In the genomic region with DNA sequence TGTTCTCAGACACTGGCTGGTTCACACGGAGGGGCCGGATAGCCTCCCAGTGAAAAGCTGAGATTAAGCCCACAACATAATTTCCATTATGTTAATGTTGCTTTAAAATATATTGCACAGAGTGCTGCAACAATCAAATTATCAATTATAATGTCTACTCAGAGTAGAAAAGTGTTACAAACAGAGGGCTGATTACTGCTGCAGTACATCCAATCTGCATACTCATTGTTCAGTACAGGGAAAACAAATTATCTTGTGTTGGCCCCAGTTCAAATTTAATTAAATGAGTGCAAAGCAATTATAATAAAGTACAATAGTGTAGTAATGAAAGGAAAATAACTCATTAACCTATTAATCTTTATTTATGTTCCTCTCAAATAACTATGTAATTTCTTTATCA, we compare ENCODE assay signal across 22 mouse cellular contexts. TPM values are rescaled to one million over a fixed set of nuclear protein-coding genes. Genes with fewer than 3 reads are reported as not detected.
A peak's percentile ranks its signal among the peaks of the same experiment; 100 is the strongest.
DNase-seq lines count a peak whose midpoint lies in the region; ATAC-seq lines count a peak whose summit lies in the region.
"Had no signal": no experiment of that assay in that cellular context is flagged by ENCODE, and none has a peak within 500 bp of the region (broad histone marks: within the 10 kb centered on the region; RNA-seq: fewer than 3 reads in every experiment).

No protein-coding gene starts in this region.

- H3K4me3 ChIP-seq in forebrain, embryonic 12.5 days (replicated peaks) = no peak overlapping the region
- no peak overlapping the region for H3K4me3 ChIP-seq in forebrain, embryonic 10.5 days
- no peak overlapping the region for H3K4me3 ChIP-seq in midbrain, embryonic 12.5 days
- H3K4me3 ChIP-seq in midbrain, embryonic 10.5 days = no peak overlapping the region
- no peak overlapping the region for H3K4me3 ChIP-seq in neural tube, embryonic 13.5 days
- no peak overlapping the region for H3K4me3 ChIP-seq in forebrain, embryonic 16.5 days (replicated peaks; ENCODE audit: low read length)
- H3K4me3 ChIP-seq: embryonic facial prominence, embryonic 10.5 days; gastrocnemius, adult 2 months; heart, embryonic 12.5 days had no signal

- peaks cover 8% of the 10 kb centered on the region for H3K4me1 ChIP-seq in forebrain, embryonic 12.5 days
- no peaks in the 10 kb centered on the region; the same call in 1 of the 2 replicates for H3K4me1 ChIP-seq in forebrain, embryonic 10.5 days
- H3K4me1 ChIP-seq in midbrain, embryonic 12.5 days = peaks cover 5% of the 10 kb centered on the region; the same call in 1 of the 2 replicates
- peaks cover 5% of the 10 kb centered on the region; the same call in 1 of the 2 replicates for H3K4me1 ChIP-seq in midbrain, embryonic 10.5 days
- peaks cover 12% of the 10 kb centered on the region for H3K4me1 ChIP-seq in neural tube, embryonic 13.5 days (replicated peaks)
- peaks cover 6% of the 10 kb centered on the region for H3K4me1 ChIP-seq in forebrain, embryonic 16.5 days (replicated peaks; ENCODE audit: control insufficient read depth, insufficient read depth, low read length)
- H3K4me1 ChIP-seq: embryonic facial prominence, embryonic 10.5 days; heart, embryonic 12.5 days had no signal

- no peak for DNase-seq in forebrain, embryonic 10.5 days (ENCODE audit: extremely low spot score, low spot score)
- no peak for DNase-seq in midbrain, embryonic 10.5 days (ENCODE audit: low spot score)
- no peak for DNase-seq in neural tube, embryonic 10.5 days (ENCODE audit: extremely low spot score, low spot score)
- DNase-seq in adrenal gland, adult 18-20 months (ENCODE audit: low spot score in 2 of 2) = no peak
- DNase-seq: adrenal gland, adult 2 months; adrenal gland, postnatal 25 days; cerebellum, adult 2 months; cerebellum, postnatal 10 days; gastrocnemius, adult 2 months; gastrocnemius, postnatal 25 days had no signal

- H3K27me3 ChIP-seq in forebrain, embryonic 12.5 days = peaks cover 40% of the 10 kb centered on the region
- peaks cover 7% of the 10 kb centered on the region; the same call in 1 of the 2 replicates for H3K27me3 ChIP-seq in forebrain, embryonic 10.5 days (ENCODE audit: poor library complexity, severe bottlenecking)
- H3K27me3 ChIP-seq in midbrain, embryonic 12.5 days = no peaks in the 10 kb centered on the region
- H3K27me3 ChIP-seq in midbrain, embryonic 10.5 days (ENCODE audit: low read depth, poor library complexity, severe bottlenecking) = no peaks in the 10 kb centered on the region
- H3K27me3 ChIP-seq in neural tube, embryonic 13.5 days = no peaks in the 10 kb centered on the region
- 0 out of 2 replicates have a peak, but pooled peaks cover 3% of the 10 kb centered on the region for H3K27me3 ChIP-seq in forebrain, embryonic 16.5 days (replicated peaks; ENCODE audit: control insufficient read depth, insufficient read depth, low read length)
- H3K27me3 ChIP-seq: heart, embryonic 12.5 days had no signal

- 37% methylated on average over 2 of the region's 2 CpGs for WGBS in forebrain, embryonic 12.5 days
- 77% methylated on average over 2 of the region's 2 CpGs for WGBS in forebrain, embryonic 10.5 days
- WGBS in midbrain, embryonic 12.5 days = 67% methylated on average over 2 of the region's 2 CpGs
- 77% methylated on average over 2 of the region's 2 CpGs for WGBS in midbrain, embryonic 10.5 days
- WGBS in neural tube, embryonic 13.5 days = 42% methylated on average over 2 of the region's 2 CpGs
- 16% methylated on average over 2 of the region's 2 CpGs for WGBS in forebrain, embryonic 16.5 days

- H3K9ac ChIP-seq in forebrain, embryonic 12.5 days = no peak overlapping the region
- H3K9ac ChIP-seq in midbrain, embryonic 12.5 days (replicated peaks) = no peak overlapping the region
- H3K9ac ChIP-seq in neural tube, embryonic 13.5 days = no peak overlapping the region
- no peak overlapping the region for H3K9ac ChIP-seq in forebrain, embryonic 16.5 days (replicated peaks; ENCODE audit: low read depth, low read length)
- H3K9ac ChIP-seq: heart, embryonic 12.5 days had no signal

- ATAC-seq in forebrain, embryonic 12.5 days (ENCODE audit: low FRiP score) = peak; percentile 51; the same call in 1 of the 2 replicates
- ATAC-seq in midbrain, embryonic 12.5 days (ENCODE audit: low FRiP score, low read depth) = 0 out of 2 replicates have a peak, but pooled peaks have one; percentile 4
- ATAC-seq in neural tube, embryonic 13.5 days (ENCODE audit: low read depth) = peak; percentile 71; the same call in 1 of the 2 replicates
- peak; percentile 93 for ATAC-seq in forebrain, embryonic 16.5 days
- ATAC-seq: activated CD4-positive, CD25-positive, alpha-beta regulatory T cell, adult 4 months; intestine, embryonic 16.5 days; Patski had no signal

- H3K9me3 ChIP-seq in forebrain, embryonic 12.5 days = no peaks in the 10 kb centered on the region
- H3K9me3 ChIP-seq in forebrain, embryonic 10.5 days = no peaks in the 10 kb centered on the region
- no peaks in the 10 kb centered on the region for H3K9me3 ChIP-seq in midbrain, embryonic 12.5 days
- no peaks in the 10 kb centered on the region for H3K9me3 ChIP-seq in midbrain, embryonic 10.5 days (replicated peaks)
- no peaks in the 10 kb centered on the region for H3K9me3 ChIP-seq in neural tube, embryonic 13.5 days
- H3K9me3 ChIP-seq in forebrain, embryonic 16.5 days (ENCODE audit: control insufficient read depth, low read length) = no peaks in the 10 kb centered on the region
- H3K9me3 ChIP-seq: embryonic facial prominence, embryonic 10.5 days; heart, embryonic 12.5 days had no signal

- H3K4me2 ChIP-seq in forebrain, embryonic 12.5 days = no peak overlapping the region
- no peak overlapping the region for H3K4me2 ChIP-seq in midbrain, embryonic 12.5 days (replicated peaks)
- H3K4me2 ChIP-seq in neural tube, embryonic 13.5 days = no peak overlapping the region
- no peak overlapping the region for H3K4me2 ChIP-seq in forebrain, embryonic 16.5 days (ENCODE audit: low read length)
- H3K4me2 ChIP-seq: heart, embryonic 12.5 days had no signal

- H3K36me3 ChIP-seq in forebrain, embryonic 12.5 days (replicated peaks) = no peaks in the 10 kb centered on the region
- H3K36me3 ChIP-seq in forebrain, embryonic 10.5 days (replicated peaks) = no peaks in the 10 kb centered on the region
- no peaks in the 10 kb centered on the region for H3K36me3 ChIP-seq in midbrain, embryonic 12.5 days
- H3K36me3 ChIP-seq in midbrain, embryonic 10.5 days = no peaks in the 10 kb centered on the region
- H3K36me3 ChIP-seq in neural tube, embryonic 13.5 days = no peaks in the 10 kb centered on the region
- H3K36me3 ChIP-seq in forebrain, embryonic 16.5 days (ENCODE audit: control insufficient read depth, insufficient read depth) = no peaks in the 10 kb centered on the region
- H3K36me3 ChIP-seq: embryonic facial prominence, embryonic 10.5 days; heart, embryonic 12.5 days had no signal

- no peak overlapping the region for H3K27ac ChIP-seq in forebrain, embryonic 12.5 days
- no peak overlapping the region for H3K27ac ChIP-seq in forebrain, embryonic 10.5 days
- H3K27ac ChIP-seq in midbrain, embryonic 12.5 days (replicated peaks) = no peak overlapping the region
- no peak overlapping the region for H3K27ac ChIP-seq in midbrain, embryonic 10.5 days (replicated peaks)
- no peak overlapping the region for H3K27ac ChIP-seq in neural tube, embryonic 13.5 days (replicated peaks)
- no peak overlapping the region for H3K27ac ChIP-seq in forebrain, embryonic 16.5 days (ENCODE audit: low read length)
- H3K27ac ChIP-seq: embryonic facial prominence, embryonic 10.5 days; gastrocnemius, adult 2 months had no signal

RNA-seq across cellular contexts. Expression of a gene that starts 44.5 kb away (rescaled TPM):
- 34.2 and 41.3 TPM in 2 replicates for polyA plus RNA-seq in forebrain, embryonic 12.5 days (2016; fragmentation: Nextera tagmentation; extraction: Ambion mirVana)
- 10.5 and 11.8 TPM in 2 replicates for polyA plus RNA-seq in forebrain, embryonic 10.5 days (2016; fragmentation: Nextera tagmentation; extraction: Ambion mirVana)
- polyA plus RNA-seq in midbrain, embryonic 12.5 days (2016; fragmentation: Nextera tagmentation; extraction: Ambion mirVana) = 61.5 and 69.7 TPM in 2 replicates
- 14.8 and 19.1 TPM in 2 replicates for polyA plus RNA-seq in midbrain, embryonic 10.5 days (2016; fragmentation: Nextera tagmentation; extraction: Ambion mirVana)
- 35.3 and 39.2 TPM in 2 replicates for polyA plus RNA-seq in neural tube, embryonic 13.5 days (2015; fragmentation: Nextera tagmentation; extraction: Ambion mirVana)
- polyA plus RNA-seq in forebrain, embryonic 16.5 days (2015; fragmentation: Nextera tagmentation; extraction: Ambion mirVana) = 16.7 and 21.2 TPM in 2 replicates
- 1 to 10 TPM; 3.1 to 3.2 TPM for total RNA-seq in adrenal gland, adult 18-20 months (2021)
- total RNA-seq: granulocyte monocyte progenitor cell, adult 5-6 weeks; MEL had no signal
- polyA plus RNA-seq: activated CD4-positive, CD25-positive, alpha-beta regulatory T cell, adult 4 months; C2C12 had no signal

Comparison
In these comparisons a context has a peak if more than half of its experiments do, and no peak if none do; other contexts are left out.
1. ATAC-seq: peak in every context shown above with its lines; median percentile 93 in forebrain, embryonic 16.5 days; 71 in neural tube, embryonic 13.5 days; 51 in forebrain, embryonic 12.5 days; 4 in midbrain, embryonic 12.5 days.